Mouse (Mus musculus): ENCODE measurements around the gene Smad3. TPM values are rescaled to one million over a fixed set of nuclear protein-coding genes. Genes with fewer than 3 reads are reported as not detected.
A peak's percentile ranks its signal among the peaks of the same experiment; 100 is the strongest.

The Smad3 gene
- polyA plus RNA-seq, 1 experiment from 2014 or later, result 5.3 TPM

DNA sequence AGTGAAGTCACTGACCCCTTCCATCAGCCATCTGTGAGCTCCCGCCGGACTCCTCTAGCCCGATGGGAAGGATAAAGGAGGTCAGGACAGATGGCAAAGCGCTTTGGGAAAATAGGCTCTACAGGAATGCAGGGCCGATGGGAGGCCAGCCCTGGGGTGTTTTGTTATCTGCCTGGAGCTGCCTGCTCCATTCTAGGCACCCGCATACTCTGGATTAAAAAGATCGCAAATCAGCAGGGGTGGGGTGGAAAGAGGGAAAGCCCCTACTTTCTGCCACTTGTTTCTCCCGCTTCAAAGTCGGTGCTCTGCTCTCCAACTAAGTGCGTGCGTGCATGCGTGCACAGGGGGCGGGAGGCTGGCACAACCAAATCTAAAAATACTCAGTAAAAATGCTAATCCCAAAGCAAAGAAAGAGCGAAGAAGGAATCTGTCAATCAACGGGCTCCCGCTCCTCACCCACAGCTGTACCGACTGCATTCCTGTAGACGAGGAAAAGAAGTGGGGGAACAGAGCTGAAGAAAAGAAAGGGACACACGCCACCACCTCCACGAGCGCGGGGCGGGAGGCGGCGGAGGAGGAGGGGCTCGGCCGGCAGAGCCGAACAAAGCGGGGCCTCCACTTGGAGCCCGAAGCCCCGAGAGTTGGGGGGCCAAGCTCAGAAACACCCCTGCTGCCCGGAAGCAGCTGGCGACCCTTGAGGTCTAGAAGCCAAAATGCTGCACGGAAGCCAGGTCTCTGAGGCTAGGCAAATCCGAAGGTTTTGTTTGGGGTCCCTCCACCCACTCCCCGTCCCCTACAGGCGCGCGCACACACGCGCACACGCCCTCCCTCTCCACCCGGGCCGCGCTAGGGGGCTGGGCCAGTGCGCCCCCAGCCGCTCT, 973 bp downstream of the Smad3 start:
- WGBS, result under 1% methylated on average over 45 of the region's 47 CpGs
- ATAC-seq (ENCODE audit: low FRiP score, low TSS enrichment), result peak; percentile 6; the same call in 1 of the 2 replicates
- no peaks in the 10 kb centered on the region for H3K27me3 ChIP-seq (ENCODE audit: control insufficient read depth, insufficient read depth, low read length)
- TF ChIP-seq EP300 (optimal IDR thresholded peaks at IDR 0.05), result no peak
- TF ChIP-seq CTCF (IDR thresholded peaks at IDR 0.05; ENCODE audit: low read depth), result no peak
- H3K4me1 ChIP-seq (replicated peaks; ENCODE audit: control insufficient read depth, insufficient read depth), result peaks cover 17% of the 10 kb centered on the region
- H3K9me3 ChIP-seq (ENCODE audit: control insufficient read depth, low read length), result no peaks in the 10 kb centered on the region
- H3K4me3 ChIP-seq (ENCODE audit: low read depth, low read length), result peak overlapping the region; percentile 83
- peak overlapping the region; percentile 93 for H3K9ac ChIP-seq (ENCODE audit: low read length)
- peak overlapping the region; percentile 98 for H3K27ac ChIP-seq (replicated peaks)
- peak overlapping the region; percentile 90 for H3K4me2 ChIP-seq (replicated peaks; ENCODE audit: low read depth)
- H3K36me3 ChIP-seq (ENCODE audit: control insufficient read depth, insufficient read depth, low read length), result no peaks in the 10 kb centered on the region
- peak; percentile 60 for DNase-seq (ENCODE audit: low spot score)

DNA sequence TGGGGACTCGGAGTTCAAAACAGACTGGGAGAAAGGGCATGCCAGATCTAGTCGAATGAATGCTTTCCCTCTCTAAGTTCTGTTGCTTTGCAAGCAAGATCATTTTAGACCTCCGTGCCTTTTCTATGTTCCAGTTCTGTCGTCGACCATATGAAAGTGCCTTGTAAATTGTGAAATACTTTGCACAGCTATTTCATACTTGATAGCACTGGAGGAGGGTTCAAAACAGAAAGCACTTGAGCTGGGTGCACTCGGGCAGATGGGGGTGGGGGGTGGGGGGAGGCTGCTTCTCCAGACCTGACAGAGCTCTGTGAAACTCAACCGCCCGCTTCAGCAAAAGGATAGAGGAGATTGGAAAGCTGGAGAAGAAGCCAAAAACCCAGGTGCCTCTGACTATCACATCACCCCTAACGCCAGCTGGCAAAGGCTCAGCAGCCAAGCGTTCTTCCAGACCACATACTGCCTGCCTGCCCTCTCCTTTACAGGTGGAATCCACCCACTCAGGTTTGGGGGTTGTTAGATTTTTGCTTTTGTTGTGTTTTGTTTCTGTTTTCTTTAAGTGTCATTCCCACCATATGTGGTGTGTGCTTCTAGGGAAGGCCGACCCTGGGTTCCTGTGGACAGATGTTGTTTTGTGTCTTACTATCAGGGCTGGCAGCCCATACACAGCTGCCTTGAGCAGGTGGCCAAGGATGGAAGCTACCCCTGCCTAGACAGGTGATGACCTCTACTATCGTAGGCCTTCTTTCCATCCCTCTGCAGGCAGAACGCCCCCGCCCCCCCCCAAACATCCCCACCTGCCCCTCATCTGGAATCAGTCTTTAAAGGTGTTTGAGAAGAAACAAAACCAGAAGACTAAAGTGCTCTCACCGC, 1.9 kb downstream of the Smad3 start:
- TF ChIP-seq EP300 (optimal IDR thresholded peaks at IDR 0.05) (no peak), CTCF (IDR thresholded peaks at IDR 0.05; ENCODE audit: low read depth) (no peak)
- H3K4me1 ChIP-seq (replicated peaks; ENCODE audit: control insufficient read depth, insufficient read depth), result peaks cover 17% of the 10 kb centered on the region
- peak overlapping the region; percentile 41 for H3K27ac ChIP-seq (replicated peaks)
- no peaks in the 10 kb centered on the region for H3K9me3 ChIP-seq (ENCODE audit: control insufficient read depth, low read length)
- ATAC-seq (ENCODE audit: low FRiP score, low TSS enrichment), result no peak
- H3K27me3 ChIP-seq (ENCODE audit: control insufficient read depth, insufficient read depth, low read length), result no peaks in the 10 kb centered on the region
- no peaks in the 10 kb centered on the region for H3K36me3 ChIP-seq (ENCODE audit: control insufficient read depth, insufficient read depth, low read length)
- peak overlapping the region; percentile 83 for H3K4me3 ChIP-seq (ENCODE audit: low read depth, low read length)
- H3K4me2 ChIP-seq (replicated peaks; ENCODE audit: low read depth), result peak overlapping the region; percentile 90
- peak overlapping the region; percentile 93 for H3K9ac ChIP-seq (ENCODE audit: low read length)
- DNase-seq (ENCODE audit: low spot score), result no peak
- WGBS, result 11% methylated on average over 15 of the region's 15 CpGs

DNA sequence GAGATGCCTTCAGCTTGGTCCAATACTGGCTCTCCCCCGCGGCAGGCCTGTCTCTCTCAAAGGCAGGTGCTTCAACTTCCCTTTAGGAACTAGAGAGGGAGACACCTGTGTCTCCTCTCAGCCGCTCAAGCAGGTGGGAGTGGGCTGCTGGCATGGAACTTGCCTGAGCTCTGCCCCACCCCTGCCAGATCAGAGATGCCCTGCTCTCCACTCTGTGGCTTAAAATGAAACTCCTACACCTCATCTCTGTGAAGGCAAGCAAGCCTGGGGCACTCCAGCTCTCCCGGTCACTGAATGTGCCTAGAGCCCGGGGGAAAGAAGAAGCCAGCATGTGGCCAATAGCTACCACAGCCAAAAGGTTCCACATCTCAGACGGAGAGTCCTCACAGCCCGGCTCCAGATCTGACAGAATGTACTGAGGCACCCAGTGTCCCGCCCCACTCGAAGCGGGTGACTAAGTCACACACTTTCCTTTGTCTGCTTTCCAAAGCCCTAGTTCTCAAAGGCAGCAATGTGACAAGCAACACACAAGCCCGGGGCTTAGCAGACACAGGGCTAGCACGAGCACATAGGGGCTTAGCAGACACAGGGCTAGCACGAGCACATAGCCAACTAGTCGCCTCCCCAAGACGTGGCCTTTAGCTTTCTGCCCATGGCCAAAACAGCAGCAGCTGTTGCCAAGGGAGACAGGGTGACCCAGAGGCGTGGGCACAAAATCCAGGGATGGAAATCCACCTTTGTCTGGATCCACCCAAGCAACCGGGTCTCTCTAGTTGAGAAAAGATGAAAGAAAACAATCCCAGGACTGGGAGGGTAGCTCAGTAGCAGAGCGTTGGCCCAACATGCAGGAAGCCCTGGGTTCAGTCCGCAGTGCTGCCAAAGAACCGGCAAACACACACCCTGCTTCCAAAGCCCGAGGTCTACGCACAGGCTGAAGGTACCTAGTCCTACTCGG, 3.0 kb downstream of the Smad3 start:
- H3K4me2 ChIP-seq (replicated peaks; ENCODE audit: low read depth), result peak overlapping the region; percentile 90
- no peaks in the 10 kb centered on the region for H3K27me3 ChIP-seq (ENCODE audit: control insufficient read depth, insufficient read depth, low read length)
- no peak for TF ChIP-seq CTCF (IDR thresholded peaks at IDR 0.05; ENCODE audit: low read depth)
- no peak for TF ChIP-seq EP300 (optimal IDR thresholded peaks at IDR 0.05)
- peaks cover 19% of the 10 kb centered on the region for H3K4me1 ChIP-seq (replicated peaks; ENCODE audit: control insufficient read depth, insufficient read depth)
- WGBS, result 39% methylated on average over 23 of the region's 23 CpGs
- no peaks in the 10 kb centered on the region for H3K9me3 ChIP-seq (ENCODE audit: control insufficient read depth, low read length)
- H3K9ac ChIP-seq (ENCODE audit: low read length), result peak overlapping the region; percentile 24
- peak overlapping the region; percentile 83 for H3K4me3 ChIP-seq (ENCODE audit: low read depth, low read length)
- ATAC-seq (ENCODE audit: low FRiP score, low TSS enrichment) (no peak), DNase-seq (ENCODE audit: low spot score) (peak; percentile 54)
- peak overlapping the region; percentile 24 for H3K27ac ChIP-seq (replicated peaks)
- no peaks in the 10 kb centered on the region for H3K36me3 ChIP-seq (ENCODE audit: control insufficient read depth, insufficient read depth, low read length)

DNA sequence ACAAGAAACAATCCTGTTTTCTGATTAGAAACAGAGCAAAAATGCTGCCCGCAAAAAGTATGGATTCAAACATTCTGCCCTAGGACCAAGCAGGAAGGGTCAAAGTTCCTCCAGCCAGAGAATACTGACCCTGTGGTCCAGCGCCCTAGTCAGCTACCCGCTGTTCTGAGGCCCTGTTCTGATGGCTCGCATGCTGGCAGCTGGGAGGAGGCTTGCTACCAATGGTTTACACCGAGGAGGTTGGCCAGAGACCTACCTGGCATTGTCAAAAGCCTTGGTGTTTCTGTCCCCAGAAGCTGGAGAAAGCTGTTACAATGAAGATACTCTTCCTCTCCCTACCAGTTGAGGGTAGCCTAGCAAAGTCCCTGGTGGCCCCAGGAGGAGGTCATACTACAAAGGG, 3.8 kb downstream of the Smad3 start:
- DNase-seq (ENCODE audit: low spot score), result no peak
- H3K9ac ChIP-seq (ENCODE audit: low read length), result no peak overlapping the region
- WGBS, result 66% methylated on average over 5 of the region's 5 CpGs
- H3K36me3 ChIP-seq (ENCODE audit: control insufficient read depth, insufficient read depth, low read length), result no peaks in the 10 kb centered on the region
- H3K4me2 ChIP-seq (replicated peaks; ENCODE audit: low read depth), result peak overlapping the region; percentile 90
- H3K4me1 ChIP-seq (replicated peaks; ENCODE audit: control insufficient read depth, insufficient read depth), result peaks cover 19% of the 10 kb centered on the region
- no peak overlapping the region for H3K27ac ChIP-seq (replicated peaks)
- TF ChIP-seq CTCF (IDR thresholded peaks at IDR 0.05; ENCODE audit: low read depth) (no peak), EP300 (optimal IDR thresholded peaks at IDR 0.05) (no peak)
- H3K27me3 ChIP-seq (ENCODE audit: control insufficient read depth, insufficient read depth, low read length), result no peaks in the 10 kb centered on the region
- H3K9me3 ChIP-seq (ENCODE audit: control insufficient read depth, low read length), result no peaks in the 10 kb centered on the region
- no peak for ATAC-seq (ENCODE audit: low FRiP score, low TSS enrichment)
- no peak overlapping the region for H3K4me3 ChIP-seq (ENCODE audit: low read depth, low read length)

DNA sequence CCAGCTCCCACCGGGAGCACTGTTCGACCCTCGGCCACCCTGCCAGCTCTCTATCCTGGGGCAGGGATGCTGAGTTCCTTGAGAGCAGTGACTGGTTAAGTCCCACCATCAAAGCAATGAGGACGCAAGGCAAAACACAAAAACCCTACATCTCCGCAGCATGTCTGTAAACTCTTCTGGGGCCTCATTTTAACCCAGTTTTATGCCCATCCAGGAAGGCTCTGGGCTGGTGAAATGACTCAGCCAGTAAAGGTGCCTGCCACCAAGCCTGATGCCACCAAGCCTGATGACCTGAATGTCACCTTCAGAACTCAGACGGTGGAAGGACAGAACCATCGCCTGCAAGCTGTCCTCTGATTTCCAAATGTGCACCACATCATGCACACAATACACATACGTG, 4.4 kb downstream of the Smad3 start:
- Histone ChIP-seq H3K27me3 (ENCODE audit: control insufficient read depth, insufficient read depth, low read length) (no peaks in the 10 kb centered on the region), H3K9ac (ENCODE audit: low read length) (no peak overlapping the region), H3K4me3 (ENCODE audit: low read depth, low read length) (no peak overlapping the region), H3K9me3 (ENCODE audit: control insufficient read depth, low read length) (no peaks in the 10 kb centered on the region), H3K4me1 (replicated peaks; ENCODE audit: control insufficient read depth, insufficient read depth) (peaks cover 20% of the 10 kb centered on the region), H3K36me3 (ENCODE audit: control insufficient read depth, insufficient read depth, low read length) (no peaks in the 10 kb centered on the region), H3K4me2 (replicated peaks; ENCODE audit: low read depth) (peak overlapping the region; percentile 17; the same call in 1 of the 2 replicates), H3K27ac (replicated peaks) (no peak overlapping the region)
- DNase-seq (ENCODE audit: low spot score) (no peak), ATAC-seq (ENCODE audit: low FRiP score, low TSS enrichment) (no peak)
- TF ChIP-seq EP300 (optimal IDR thresholded peaks at IDR 0.05), result no peak
- no peak for TF ChIP-seq CTCF (IDR thresholded peaks at IDR 0.05; ENCODE audit: low read depth)
- WGBS, result 64% methylated on average over 8 of the region's 8 CpGs

Measured in stomach, postnatal 0 days (tissue).